Mouse (Mus musculus) small intestine, adult 2 months (tissue): ENCODE results near the gene C2cd5.

ENCODE experiments used
- CTCF ChIP-seq: fragments of 200-500 bp; IDR thresholded peaks from 2 replicates; pipeline ENCODE4 v1.5.1; 2012; ENCODE audit warnings: low read depth, mild to moderate bottlenecking, control low read depth, inconsistent platforms, low read length, moderate library complexity, mixed read lengths; ENCODE audit not compliant: insufficient replicate concordance, insufficient read length; ENCODE audit errors: extremely low read depth
- POLR2A ChIP-seq: fragments of 200-500 bp; IDR thresholded peaks from 2 replicates; pipeline ENCODE4 v1.6.1; 2012; ENCODE audit warnings: low read depth, mild to moderate bottlenecking, control low read depth, inconsistent platforms, low read length, moderate library complexity

DNA sequence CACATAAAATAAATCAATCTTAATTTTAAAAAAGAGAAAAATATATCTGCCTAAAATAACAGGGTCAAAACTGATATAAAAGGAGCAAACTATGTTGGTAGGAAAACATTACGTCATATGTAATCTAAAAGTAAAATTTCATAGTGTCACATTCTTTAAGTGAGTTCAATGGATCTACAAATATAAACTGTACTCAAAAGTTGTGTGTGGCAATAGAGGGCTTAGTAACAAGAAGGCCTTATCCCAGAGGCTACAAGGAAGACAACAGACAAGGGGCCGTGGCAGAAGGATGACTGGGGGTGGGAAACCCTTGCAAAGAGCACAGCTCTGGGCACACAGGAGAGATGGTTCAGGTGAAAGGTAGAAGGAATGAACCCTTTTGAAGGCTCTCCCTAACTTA, 50.8 kb downstream of the C2cd5 start:
- TF ChIP-seq CTCF: no peak
- no peak for TF ChIP-seq POLR2A
